Mouse (Mus musculus): ENCODE measurements at regions not wholly inside any gene's neighbourhood (a gene's known extent, or its start where the extent isn't known, plus 50 kb on each side); places are given as distances from the start of the nearest gene placed in this dataset.

GRCm38 (mm10) chr3:143053286-143053993 is 171.6 kb upstream of the Pkn2 start:
- H3K4me2 ChIP-seq (ENCODE audit: low read depth, low read length), result no peak overlapping the region
- no peak for ATAC-seq
- H3K4me1 ChIP-seq (ENCODE audit: control insufficient read depth, insufficient read depth, low read length), result no peaks in the 10 kb centered on the region
- no peaks in the 10 kb centered on the region for H3K27me3 ChIP-seq (replicated peaks; ENCODE audit: control insufficient read depth, insufficient read depth, low read length)
- no peaks in the 10 kb centered on the region for H3K36me3 ChIP-seq (ENCODE audit: control insufficient read depth, insufficient read depth, low read length)
- H3K9me3 ChIP-seq (ENCODE audit: control insufficient read depth, low read length), result no peaks in the 10 kb centered on the region
- no peak overlapping the region for H3K4me3 ChIP-seq (ENCODE audit: low read length)
- H3K9ac ChIP-seq (ENCODE audit: low read depth, low read length), result no peak overlapping the region
- no peak overlapping the region for H3K27ac ChIP-seq (ENCODE audit: low read length)
- 81% methylated on average over 11 of the region's 11 CpGs for WGBS

- no peak overlapping the region for H3K27ac ChIP-seq (ENCODE audit: low read length)
- no peak overlapping the region for H3K4me3 ChIP-seq (ENCODE audit: low read length)
- ATAC-seq, result no peak
- no peaks in the 10 kb centered on the region for H3K9me3 ChIP-seq (ENCODE audit: control insufficient read depth, low read length)
- H3K4me1 ChIP-seq (ENCODE audit: control insufficient read depth, insufficient read depth, low read length), result no peaks in the 10 kb centered on the region
- no peaks in the 10 kb centered on the region for H3K27me3 ChIP-seq (replicated peaks; ENCODE audit: control insufficient read depth, insufficient read depth, low read length)
- H3K9ac ChIP-seq (ENCODE audit: low read depth, low read length), result no peak overlapping the region
- WGBS, result 88% methylated on average over 3 of the region's 3 CpGs
- no peak overlapping the region for H3K4me2 ChIP-seq (ENCODE audit: low read depth, low read length)
- no peaks in the 10 kb centered on the region for H3K36me3 ChIP-seq (ENCODE audit: control insufficient read depth, insufficient read depth, low read length)
Observed at GRCm38 (mm10) chr3:143040666-143041065, 158.9 kb upstream of the Pkn2 start.

GRCm38 (mm10) chr3:143036108-143036507 is 154.3 kb upstream of the Pkn2 start:
- no peak overlapping the region for H3K9ac ChIP-seq (ENCODE audit: low read depth, low read length)
- ATAC-seq, result no peak
- no peaks in the 10 kb centered on the region for H3K9me3 ChIP-seq (ENCODE audit: control insufficient read depth, low read length)
- 73% methylated on average over 1 of the region's 1 CpGs for WGBS
- no peaks in the 10 kb centered on the region for H3K27me3 ChIP-seq (replicated peaks; ENCODE audit: control insufficient read depth, insufficient read depth, low read length)
- H3K27ac ChIP-seq (ENCODE audit: low read length), result no peak overlapping the region
- H3K36me3 ChIP-seq (ENCODE audit: control insufficient read depth, insufficient read depth, low read length), result no peaks in the 10 kb centered on the region
- no peak overlapping the region for H3K4me2 ChIP-seq (ENCODE audit: low read depth, low read length)
- no peak overlapping the region for H3K4me3 ChIP-seq (ENCODE audit: low read length)
- no peaks in the 10 kb centered on the region for H3K4me1 ChIP-seq (ENCODE audit: control insufficient read depth, insufficient read depth, low read length)

DNA sequence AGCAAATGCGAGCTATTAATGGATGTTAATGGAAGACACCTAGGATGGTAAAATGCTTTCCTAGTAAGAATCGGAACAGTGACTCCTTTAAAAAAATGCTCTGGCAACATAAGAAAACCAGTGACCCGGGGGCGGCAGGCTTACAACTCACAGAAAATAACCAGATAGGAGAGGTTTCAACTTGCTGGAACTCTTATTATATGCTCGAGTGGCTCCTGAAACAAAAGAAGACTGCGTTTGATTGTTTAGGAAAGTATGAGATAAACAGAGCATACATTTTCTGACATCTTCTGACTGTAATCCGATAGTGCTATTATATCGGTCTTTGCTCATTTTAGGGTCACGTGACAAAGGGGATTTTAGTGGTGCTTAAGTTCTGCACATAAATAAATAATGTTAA is 152.8 kb upstream of the Pkn2 start:
- Histone ChIP-seq H3K4me3 (ENCODE audit: low read length) (no peak overlapping the region), H3K27me3 (replicated peaks; ENCODE audit: control insufficient read depth, insufficient read depth, low read length) (no peaks in the 10 kb centered on the region), H3K9ac (ENCODE audit: low read depth, low read length) (no peak overlapping the region), H3K9me3 (ENCODE audit: control insufficient read depth, low read length) (no peaks in the 10 kb centered on the region), H3K36me3 (ENCODE audit: control insufficient read depth, insufficient read depth, low read length) (no peaks in the 10 kb centered on the region), H3K4me1 (ENCODE audit: control insufficient read depth, insufficient read depth, low read length) (no peaks in the 10 kb centered on the region), H3K27ac (ENCODE audit: low read length) (no peak overlapping the region), H3K4me2 (ENCODE audit: low read depth, low read length) (no peak overlapping the region)
- no peak for ATAC-seq
- 57% methylated on average over 9 of the region's 9 CpGs for WGBS

DNA sequence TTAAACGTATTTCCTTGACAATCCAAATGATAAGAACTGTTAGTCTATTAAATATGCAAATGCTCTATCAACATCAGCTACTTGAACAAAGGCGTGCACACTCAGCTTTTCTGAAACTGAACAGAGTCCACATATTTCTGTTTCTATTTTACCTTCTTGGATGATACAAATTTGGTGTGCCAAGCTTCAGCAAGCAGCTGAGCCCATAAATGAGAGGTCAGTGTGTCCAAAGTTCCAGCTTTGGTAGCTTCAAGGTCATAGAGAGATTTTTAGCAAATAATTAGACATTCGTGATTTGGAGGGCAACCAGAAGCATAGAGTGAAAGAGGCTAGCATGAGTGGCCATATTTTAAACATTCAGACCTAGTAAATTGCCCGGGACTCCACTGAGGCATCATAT is 140.7 kb upstream of the Pkn2 start:
- Histone ChIP-seq H3K27me3 (replicated peaks; ENCODE audit: control insufficient read depth, insufficient read depth, low read length) (no peaks in the 10 kb centered on the region), H3K9ac (ENCODE audit: low read depth, low read length) (no peak overlapping the region), H3K36me3 (ENCODE audit: control insufficient read depth, insufficient read depth, low read length) (no peaks in the 10 kb centered on the region), H3K27ac (ENCODE audit: low read length) (no peak overlapping the region), H3K4me2 (ENCODE audit: low read depth, low read length) (no peak overlapping the region), H3K9me3 (ENCODE audit: control insufficient read depth, low read length) (no peaks in the 10 kb centered on the region), H3K4me3 (ENCODE audit: low read length) (no peak overlapping the region), H3K4me1 (ENCODE audit: control insufficient read depth, insufficient read depth, low read length) (no peaks in the 10 kb centered on the region)
- 59% methylated on average over 4 of the region's 4 CpGs for WGBS
- ATAC-seq, result no peak

DNA sequence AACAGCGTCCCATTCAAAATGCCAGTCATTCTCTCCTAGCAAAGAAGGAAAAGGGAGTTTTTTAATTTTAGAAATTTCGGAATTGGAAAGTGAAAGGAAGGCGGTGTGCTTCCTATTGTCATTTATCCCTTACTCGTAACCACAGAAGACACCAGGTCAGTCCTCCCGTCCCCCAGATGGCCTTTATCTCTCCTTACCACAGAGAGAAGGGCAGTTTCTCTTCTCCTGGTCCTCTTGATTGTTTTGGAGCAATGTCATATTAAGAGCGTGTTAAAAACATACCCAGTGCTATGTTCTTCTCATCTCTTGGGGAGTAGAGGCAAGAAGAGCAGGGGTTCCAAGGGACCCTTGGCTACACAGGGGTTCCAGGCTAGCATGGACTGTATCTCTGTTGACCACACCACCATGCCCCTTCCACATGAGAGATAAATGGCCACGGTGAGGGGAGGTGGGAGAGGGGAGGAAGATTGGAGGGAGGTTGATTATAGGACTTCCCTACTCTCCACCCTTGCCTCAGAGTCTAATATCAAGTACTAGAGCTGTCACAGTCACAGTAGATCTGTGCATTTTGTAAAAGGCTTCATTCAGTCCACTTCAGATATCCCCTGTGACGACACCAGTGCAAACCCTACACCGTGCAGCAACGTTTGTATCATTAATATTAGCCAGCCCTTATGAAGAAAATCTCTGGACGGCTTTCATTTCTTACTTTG is 139.5 kb upstream of the Pkn2 start:
- no peaks in the 10 kb centered on the region for H3K36me3 ChIP-seq (ENCODE audit: control insufficient read depth, insufficient read depth, low read length)
- H3K4me3 ChIP-seq (ENCODE audit: low read length), result no peak overlapping the region
- ATAC-seq, result no peak
- H3K9me3 ChIP-seq (ENCODE audit: control insufficient read depth, low read length), result no peaks in the 10 kb centered on the region
- H3K27ac ChIP-seq (ENCODE audit: low read length), result no peak overlapping the region
- H3K27me3 ChIP-seq (replicated peaks; ENCODE audit: control insufficient read depth, insufficient read depth, low read length), result no peaks in the 10 kb centered on the region
- WGBS, result 79% methylated on average over 11 of the region's 11 CpGs
- H3K4me2 ChIP-seq (ENCODE audit: low read depth, low read length), result no peak overlapping the region
- H3K4me1 ChIP-seq (ENCODE audit: control insufficient read depth, insufficient read depth, low read length), result no peaks in the 10 kb centered on the region
- no peak overlapping the region for H3K9ac ChIP-seq (ENCODE audit: low read depth, low read length)

DNA sequence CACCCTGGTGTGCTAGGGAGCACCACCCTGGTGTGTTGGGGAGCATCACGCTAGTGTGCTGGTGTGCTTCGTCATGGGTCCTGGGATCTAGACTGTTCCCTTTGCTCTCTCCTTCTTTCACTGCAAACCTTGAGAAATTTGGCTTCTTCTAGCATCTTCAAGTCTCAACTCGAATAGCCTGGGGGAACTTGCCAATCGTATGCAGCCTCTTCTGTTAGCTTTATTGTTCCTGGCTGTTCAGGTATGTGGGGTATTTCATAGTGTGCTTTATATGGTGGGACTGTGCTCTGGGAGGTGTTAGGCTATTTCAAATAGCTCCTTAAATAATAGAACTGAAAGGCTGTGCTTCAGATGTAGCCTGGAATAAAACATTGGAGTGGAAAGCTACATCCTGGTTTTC is 135.7 kb upstream of the Pkn2 start:
- WGBS, result 93% methylated on average over 4 of the region's 4 CpGs

GRCm38 (mm10) chr3:143016758-143017157 is 135.0 kb upstream of the Pkn2 start:
- H3K27me3 ChIP-seq (replicated peaks; ENCODE audit: control insufficient read depth, insufficient read depth, low read length), result no peaks in the 10 kb centered on the region
- ATAC-seq, result no peak
- 75% methylated on average over 5 of the region's 5 CpGs for WGBS

More for the DNA sequence above, 135.7 kb upstream of the Pkn2 start:
- H3K27me3 ChIP-seq (replicated peaks; ENCODE audit: control insufficient read depth, insufficient read depth, low read length), result no peaks in the 10 kb centered on the region
- no peak overlapping the region for H3K4me3 ChIP-seq (ENCODE audit: low read length)
- H3K27ac ChIP-seq (ENCODE audit: low read length), result no peak overlapping the region
- no peaks in the 10 kb centered on the region for H3K4me1 ChIP-seq (ENCODE audit: control insufficient read depth, insufficient read depth, low read length)
- no peak for ATAC-seq
- H3K36me3 ChIP-seq (ENCODE audit: control insufficient read depth, insufficient read depth, low read length), result no peaks in the 10 kb centered on the region
- H3K4me2 ChIP-seq (ENCODE audit: low read depth, low read length), result no peak overlapping the region
- no peaks in the 10 kb centered on the region for H3K9me3 ChIP-seq (ENCODE audit: control insufficient read depth, low read length)
- H3K9ac ChIP-seq (ENCODE audit: low read depth, low read length), result no peak overlapping the region

GRCm38 (mm10) chr3:143014421-143014820 is 132.6 kb upstream of the Pkn2 start:
- Histone ChIP-seq H3K27ac (ENCODE audit: low read length) (no peak overlapping the region), H3K9me3 (ENCODE audit: control insufficient read depth, low read length) (no peaks in the 10 kb centered on the region), H3K36me3 (ENCODE audit: control insufficient read depth, insufficient read depth, low read length) (no peaks in the 10 kb centered on the region), H3K4me2 (ENCODE audit: low read depth, low read length) (no peak overlapping the region), H3K27me3 (replicated peaks; ENCODE audit: control insufficient read depth, insufficient read depth, low read length) (no peaks in the 10 kb centered on the region), H3K9ac (ENCODE audit: low read depth, low read length) (no peak overlapping the region), H3K4me1 (ENCODE audit: control insufficient read depth, insufficient read depth, low read length) (no peaks in the 10 kb centered on the region), H3K4me3 (ENCODE audit: low read length) (no peak overlapping the region)
- no peak for ATAC-seq
- WGBS, result 79% methylated on average over 4 of the region's 4 CpGs

More at GRCm38 (mm10) chr3:143016758-143017157, 135.0 kb upstream of the Pkn2 start:
- no peak overlapping the region for H3K4me2 ChIP-seq (ENCODE audit: low read depth, low read length)
- no peaks in the 10 kb centered on the region for H3K36me3 ChIP-seq (ENCODE audit: control insufficient read depth, insufficient read depth, low read length)
- no peak overlapping the region for H3K4me3 ChIP-seq (ENCODE audit: low read length)
- no peaks in the 10 kb centered on the region for H3K4me1 ChIP-seq (ENCODE audit: control insufficient read depth, insufficient read depth, low read length)
- no peaks in the 10 kb centered on the region for H3K9me3 ChIP-seq (ENCODE audit: control insufficient read depth, low read length)
- no peak overlapping the region for H3K9ac ChIP-seq (ENCODE audit: low read depth, low read length)
- no peak overlapping the region for H3K27ac ChIP-seq (ENCODE audit: low read length)

Measured in intestine, embryonic 16.5 days (tissue).